Mouse (Mus musculus): ENCODE data around the gene Accsl. TPM values are rescaled to one million over a fixed set of nuclear protein-coding genes. Genes with fewer than 3 reads are reported as not detected.

The Accsl gene
- polyA plus RNA-seq, 1 experiment from 2014 or later = 0.08 TPM

DNA sequence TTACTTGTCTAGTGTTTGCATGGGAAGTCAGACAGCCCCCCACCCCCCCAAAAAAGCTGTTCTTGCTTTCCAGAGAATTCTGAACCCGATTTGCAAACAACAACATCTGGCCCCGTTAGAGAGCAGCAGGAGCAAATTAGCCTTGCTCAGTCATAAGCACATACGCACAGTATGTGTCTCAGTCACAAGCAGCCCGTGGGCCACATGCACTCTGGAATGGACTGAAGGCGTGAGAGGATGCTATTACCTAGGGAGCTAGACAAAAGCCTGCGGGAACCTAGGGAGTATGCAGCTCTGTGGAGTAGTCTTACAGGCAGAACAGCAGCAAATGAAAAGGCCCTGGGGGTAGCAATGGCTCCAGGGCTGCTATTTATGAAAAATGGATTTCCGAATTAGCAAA is 3.3 kb upstream of the Accsl start:
- no peak overlapping the region for H3K4me3 ChIP-seq
- peak overlapping the region; percentile 71 for H3K27ac ChIP-seq (replicated peaks)
- peaks cover 31% of the 10 kb centered on the region for H3K4me1 ChIP-seq (replicated peaks)
- H3K27me3 ChIP-seq = no peaks in the 10 kb centered on the region
- H3K36me3 ChIP-seq = no peaks in the 10 kb centered on the region
- no peak overlapping the region for H3K4me2 ChIP-seq
- WGBS = 50% methylated on average over 7 of the region's 7 CpGs
- no peak overlapping the region for H3K9ac ChIP-seq
- peak; percentile 62; the same call in 1 of the 2 replicates for ATAC-seq (ENCODE audit: low read depth)
- no peaks in the 10 kb centered on the region for H3K9me3 ChIP-seq

DNA sequence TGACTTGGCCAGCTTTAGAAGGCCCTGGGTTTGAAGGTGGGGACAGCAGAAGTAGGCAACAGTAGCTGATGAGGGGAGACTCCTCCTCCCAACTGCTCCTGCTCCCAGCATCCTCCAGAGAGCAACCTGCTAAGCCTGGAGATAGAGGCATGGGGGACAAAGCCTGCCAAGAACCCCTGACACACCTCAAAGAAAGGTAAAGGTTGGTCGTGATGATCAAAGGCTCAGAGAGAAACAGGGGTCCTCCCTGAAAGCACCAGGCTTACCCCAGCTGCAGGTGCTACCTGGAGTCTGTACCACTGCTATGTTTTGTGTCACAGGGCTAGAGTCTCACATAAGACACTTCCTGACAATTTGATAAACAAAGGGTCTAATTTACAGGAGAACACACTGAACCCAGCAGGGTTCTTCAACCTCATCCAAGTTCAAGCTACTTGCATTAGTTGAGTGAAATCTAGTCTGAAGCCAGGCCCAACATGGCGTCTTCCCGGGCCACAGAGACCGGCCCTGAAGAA is 2.5 kb upstream of the Accsl start:
- Histone ChIP-seq H3K36me3 (no peaks in the 10 kb centered on the region), H3K27me3 (no peaks in the 10 kb centered on the region), H3K27ac (replicated peaks) (peak overlapping the region; percentile 71), H3K4me2 (no peak overlapping the region), H3K9me3 (no peaks in the 10 kb centered on the region), H3K4me1 (replicated peaks) (peaks cover 31% of the 10 kb centered on the region), H3K9ac (no peak overlapping the region), H3K4me3 (no peak overlapping the region)
- 88% methylated on average over 4 of the region's 4 CpGs for WGBS
- no peak for ATAC-seq (ENCODE audit: low read depth)

- 42% methylated on average over 4 of the region's 4 CpGs for WGBS
- Histone ChIP-seq H3K4me3 (no peak overlapping the region), H3K4me2 (no peak overlapping the region), H3K4me1 (replicated peaks) (peaks cover 31% of the 10 kb centered on the region), H3K27me3 (no peaks in the 10 kb centered on the region), H3K9me3 (no peaks in the 10 kb centered on the region), H3K27ac (replicated peaks) (no peak overlapping the region), H3K9ac (no peak overlapping the region), H3K36me3 (no peaks in the 10 kb centered on the region)
- ATAC-seq (ENCODE audit: low read depth) = no peak
Observed at GRCm38 (mm10) chr2:93870842-93871241, 1.9 kb upstream of the Accsl start.

- Histone ChIP-seq H3K4me2 (no peak overlapping the region), H3K36me3 (no peaks in the 10 kb centered on the region), H3K4me3 (no peak overlapping the region), H3K27ac (replicated peaks) (no peak overlapping the region), H3K4me1 (replicated peaks) (peaks cover 19% of the 10 kb centered on the region), H3K9ac (no peak overlapping the region), H3K27me3 (no peaks in the 10 kb centered on the region; the same call in 1 of the 2 replicates), H3K9me3 (no peaks in the 10 kb centered on the region)
- WGBS = 93% methylated on average over 11 of the region's 11 CpGs
- ATAC-seq (ENCODE audit: low read depth) = no peak
Observed at GRCm38 (mm10) chr2:93868566-93868965, 391 bp downstream of the Accsl start.

GRCm38 (mm10) chr2:93863229-93863628 is 5.7 kb downstream of the Accsl start:
- no peak overlapping the region for H3K4me2 ChIP-seq
- H3K4me3 ChIP-seq = no peak overlapping the region
- no peaks in the 10 kb centered on the region for H3K9me3 ChIP-seq
- 68% methylated on average over 4 of the region's 4 CpGs for WGBS
- no peaks in the 10 kb centered on the region for H3K36me3 ChIP-seq
- H3K9ac ChIP-seq = no peak overlapping the region
- H3K27me3 ChIP-seq = no peaks in the 10 kb centered on the region; the same call in 1 of the 2 replicates
- H3K4me1 ChIP-seq (replicated peaks) = no peaks in the 10 kb centered on the region
- no peak overlapping the region for H3K27ac ChIP-seq (replicated peaks)
- ATAC-seq (ENCODE audit: low read depth) = no peak

- no peak overlapping the region for H3K9ac ChIP-seq
- H3K4me2 ChIP-seq = no peak overlapping the region
- WGBS = 74% methylated on average over 12 of the region's 12 CpGs
- H3K36me3 ChIP-seq = no peaks in the 10 kb centered on the region
- H3K9me3 ChIP-seq = no peaks in the 10 kb centered on the region
- no peak for ATAC-seq (ENCODE audit: low read depth)
- H3K4me1 ChIP-seq (replicated peaks) = no peaks in the 10 kb centered on the region
- no peak overlapping the region for H3K4me3 ChIP-seq
- H3K27ac ChIP-seq (replicated peaks) = no peak overlapping the region
- H3K27me3 ChIP-seq = no peaks in the 10 kb centered on the region
Observed at GRCm38 (mm10) chr2:93858845-93859244, 10.1 kb downstream of the Accsl start.

DNA sequence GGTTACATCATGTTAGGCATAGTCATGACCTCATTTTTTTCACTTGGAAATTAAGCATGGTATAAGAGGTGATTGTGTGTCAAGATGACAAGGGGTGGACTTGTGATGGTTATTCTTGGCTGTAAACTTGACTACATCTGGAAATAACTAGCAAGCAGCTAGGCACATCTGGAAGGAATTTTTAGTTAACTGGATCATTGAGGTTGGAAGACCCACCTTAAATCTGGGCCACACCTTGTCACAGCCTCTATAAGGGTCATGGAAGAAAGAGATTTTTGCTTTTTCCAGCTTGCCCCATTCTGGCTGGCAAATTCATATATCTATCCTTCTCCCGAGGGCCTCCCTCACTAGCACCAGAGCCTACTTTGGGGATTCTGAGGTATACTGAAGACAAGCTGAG is 17.7 kb downstream of the Accsl start:
- Histone ChIP-seq H3K4me3 (no peak overlapping the region), H3K4me2 (no peak overlapping the region), H3K9ac (no peak overlapping the region), H3K27me3 (no peaks in the 10 kb centered on the region), H3K9me3 (no peaks in the 10 kb centered on the region), H3K4me1 (replicated peaks) (peaks cover 23% of the 10 kb centered on the region), H3K27ac (replicated peaks) (no peak overlapping the region), H3K36me3 (no peaks in the 10 kb centered on the region)
- WGBS = 80% methylated on average over 1 of the region's 1 CpGs
- no peak for ATAC-seq (ENCODE audit: low read depth)

DNA sequence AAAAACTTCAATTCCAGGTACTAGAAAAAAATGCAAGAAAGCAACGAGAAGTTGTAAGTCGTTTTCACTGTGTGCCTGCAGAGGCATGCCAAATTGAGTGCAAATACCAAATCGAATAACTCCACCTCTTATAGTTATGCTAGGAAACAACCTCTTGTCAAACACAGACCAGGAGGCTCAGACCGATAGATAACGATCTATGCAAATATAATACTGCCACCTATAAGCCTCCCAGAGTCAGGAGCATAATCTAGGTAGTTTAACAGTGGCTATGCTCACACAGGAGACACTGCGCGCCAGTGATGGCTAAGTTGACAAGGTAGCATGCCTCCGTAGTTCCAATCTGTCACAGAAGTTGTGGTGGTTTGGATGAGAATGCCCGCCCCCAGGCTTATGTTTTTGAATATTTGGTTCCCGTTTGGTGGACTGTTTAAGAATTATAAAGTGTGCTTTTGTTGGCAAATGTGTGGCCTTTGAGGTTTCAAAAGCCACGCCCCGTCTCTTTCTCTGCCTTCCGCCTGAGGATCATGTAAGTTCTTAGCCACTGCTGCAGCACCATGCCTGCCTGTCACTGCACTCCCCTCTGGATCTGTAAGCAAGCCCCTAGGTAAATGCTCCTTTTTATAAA is 18.5 kb downstream of the Accsl start:
- no peak for ATAC-seq (ENCODE audit: low read depth)

DNA sequence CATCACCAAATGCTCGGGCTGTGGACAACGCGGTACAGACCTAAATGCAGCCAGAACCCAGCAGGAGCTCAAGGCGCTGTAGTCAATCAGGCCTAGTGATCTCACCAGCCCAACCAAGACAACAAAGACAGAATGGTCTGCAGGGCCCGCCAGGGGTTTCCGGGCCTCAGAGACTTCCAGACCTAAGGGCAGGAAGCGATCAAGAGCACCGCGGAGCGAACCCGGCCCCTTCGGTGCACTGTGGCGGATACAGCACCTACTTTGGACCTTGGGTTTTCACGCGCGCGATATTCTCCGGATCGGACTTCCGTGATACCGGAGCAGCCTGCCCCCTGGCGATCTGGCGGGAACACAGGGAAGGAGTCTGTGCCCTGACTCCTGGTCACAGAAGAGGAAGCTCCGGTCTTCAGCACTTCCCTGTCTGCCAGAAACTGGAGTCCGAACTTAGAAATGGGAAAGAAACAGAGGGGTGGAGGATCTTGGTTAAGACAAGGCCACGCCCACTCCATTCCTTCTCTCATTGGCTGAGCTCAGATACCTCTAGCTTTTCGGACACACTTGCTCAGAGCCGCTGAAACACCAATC is 19.4 kb downstream of the Accsl start, which contains the start of gene Accs:
Gene Accs, minus strand, starts transcription at position 439 of the 585 bp plus-strand sequence.
- Histone ChIP-seq H3K36me3 (peaks cover 10% of the 10 kb centered on the region), H3K4me1 (replicated peaks) (peaks cover 30% of the 10 kb centered on the region), H3K27ac (replicated peaks) (peak within 1 kb of the TSS; percentile 82), H3K4me3 (peak within 1 kb of the TSS; percentile 51), H3K4me2 (peak within 1 kb of the TSS; percentile 59), H3K9ac (peak within 1 kb of the TSS; percentile 78), H3K27me3 (no peaks in the 10 kb centered on the region), H3K9me3 (no peaks in the 10 kb centered on the region)
- ATAC-seq (ENCODE audit: low read depth) = peak; percentile 81
- WGBS = under 1% methylated on average over 28 of the region's 28 CpGs

More for the DNA sequence above, 18.5 kb downstream of the Accsl start:
- 53% methylated on average over 13 of the region's 13 CpGs for WGBS
- Histone ChIP-seq H3K36me3 (0 out of 2 replicates have a peak, but pooled peaks cover 6% of the 10 kb centered on the region), H3K27me3 (no peaks in the 10 kb centered on the region), H3K27ac (replicated peaks) (no peak overlapping the region), H3K4me1 (replicated peaks) (peaks cover 30% of the 10 kb centered on the region), H3K9me3 (no peaks in the 10 kb centered on the region), H3K4me2 (peak overlapping the region; percentile 59), H3K9ac (no peak overlapping the region), H3K4me3 (peak overlapping the region; percentile 51)

- no peaks in the 10 kb centered on the region for H3K27me3 ChIP-seq
- no peak for ATAC-seq (ENCODE audit: low read depth)
- no peaks in the 10 kb centered on the region for H3K9me3 ChIP-seq
- 96% methylated on average over 3 of the region's 3 CpGs for WGBS
- H3K4me1 ChIP-seq (replicated peaks) = peaks cover 7% of the 10 kb centered on the region; the same call in 1 of the 2 replicates
- no peak overlapping the region for H3K4me3 ChIP-seq
- H3K4me2 ChIP-seq = no peak overlapping the region
- H3K9ac ChIP-seq = no peak overlapping the region
- H3K36me3 ChIP-seq = peaks cover 85% of the 10 kb centered on the region
- H3K27ac ChIP-seq (replicated peaks) = no peak overlapping the region
Observed at GRCm38 (mm10) chr2:93841349-93841748, 27.6 kb downstream of the Accsl start.

GRCm38 (mm10) chr2:93840109-93840508 is 28.8 kb downstream of the Accsl start:
- Histone ChIP-seq H3K27me3 (no peaks in the 10 kb centered on the region), H3K4me2 (no peak overlapping the region), H3K36me3 (peaks cover 88% of the 10 kb centered on the region), H3K9ac (no peak overlapping the region), H3K4me1 (replicated peaks) (no peaks in the 10 kb centered on the region), H3K9me3 (no peaks in the 10 kb centered on the region), H3K4me3 (no peak overlapping the region), H3K27ac (replicated peaks) (no peak overlapping the region)
- 78% methylated on average over 6 of the region's 6 CpGs for WGBS
- no peak for ATAC-seq (ENCODE audit: low read depth)

GRCm38 (mm10) chr2:93838931-93839330 is 30.0 kb downstream of the Accsl start:
- peaks cover 86% of the 10 kb centered on the region for H3K36me3 ChIP-seq
- 92% methylated on average over 4 of the region's 4 CpGs for WGBS
- ATAC-seq (ENCODE audit: low read depth) = no peak

More at GRCm38 (mm10) chr2:93838931-93839330, 30.0 kb downstream of the Accsl start:
- no peaks in the 10 kb centered on the region for H3K4me1 ChIP-seq (replicated peaks)
- H3K27me3 ChIP-seq = no peaks in the 10 kb centered on the region
- H3K4me2 ChIP-seq = no peak overlapping the region
- no peaks in the 10 kb centered on the region for H3K9me3 ChIP-seq
- H3K4me3 ChIP-seq = no peak overlapping the region
- H3K9ac ChIP-seq = no peak overlapping the region
- H3K27ac ChIP-seq (replicated peaks) = no peak overlapping the region

Data from neural tube, embryonic 13.5 days (tissue).